Mouse (Mus musculus) inflammation-experienced regulatory T-cells (primary cell): ENCODE measurements around the gene Tmem88. TPM values are rescaled to one million over a fixed set of nuclear protein-coding genes. Genes with fewer than 3 reads are reported as not detected.

ENCODE experiments used
- polyA plus RNA-seq, 2 experiments: library from polyadenylated mRNA; unstranded; fragments of 100-300 nt; shearing (Covaris generic); gene quantifications; one replicate each; pipeline ENCODE4 v1.2.1; 2017

Gene Tmem88
- 1 to 10 TPM in 1 of 2 experiments, under 1 TPM in 1; 0.45 to 1.8 TPM for polyA plus RNA-seq

GRCm38 (mm10) chr11:69398059-69398458, at the start of gene Tmem88:
Tmem88 (minus strand) TSS chr11:69398234.

GRCm38 (mm10) chr11:69413221-69414181, 15.5 kb upstream of the Tmem88 start, which contains the start of gene Kdm6b:
Kdm6b (minus strand) TSS chr11:69413675.

GRCm38 (mm10) chr11:69395235-69395633, 2.8 kb downstream of the Tmem88 start, which contains the start of the genes Naa38 and Cyb5d1:
Naa38 (plus strand) TSS chr11:69395487.
Cyb5d1 (minus strand) TSS chr11:69395631.

GRCm38 (mm10) chr11:69369215-69369989, 28.6 kb downstream of the Tmem88 start, which contains the start of gene Chd3:
Chd3 (minus strand) TSS chr11:69369406.

Other genes starting within 250 kb of the Tmem88 start
- gene Alox12b, start 241.2 kb downstream of the Tmem88 start, polyA plus RNA-seq: under 1 TPM in 1 of 2 experiments, not detected in 1; 0.18 TPM
- 10 to 100 TPM in 1 of 2 experiments, 1 to 10 TPM in 1; 5.9 to 12.5 TPM for gene Alox8, start 200.4 kb downstream of the Tmem88 start, polyA plus RNA-seq
- under 1 TPM; 0.34 to 0.43 TPM for gene Gucy2e, start 161.2 kb downstream of the Tmem88 start, polyA plus RNA-seq
- 10 to 100 TPM; 11.8 to 14.0 TPM for gene Cntrob, start 74.5 kb downstream of the Tmem88 start, polyA plus RNA-seq
- 100 to 1,000 TPM in 1 of 2 experiments, 10 to 100 TPM in 1; 91.3 to 101 TPM for gene Trappc1, start 74.3 kb downstream of the Tmem88 start, polyA plus RNA-seq
- gene Kcnab3, start 72.0 kb downstream of the Tmem88 start, polyA plus RNA-seq: 1 to 10 TPM; 1.3 to 1.5 TPM
- 10 to 100 TPM in 1 of 2 experiments, 1 to 10 TPM in 1; 5.8 to 13.3 TPM for gene Rnf227, start 57.8 kb downstream of the Tmem88 start, polyA plus RNA-seq
- 100 to 1,000 TPM; 116 to 125 TPM for gene Chd3, start 28.8 kb downstream of the Tmem88 start, polyA plus RNA-seq
- gene Naa38, start 2.7 kb downstream of the Tmem88 start, polyA plus RNA-seq: 100 to 1,000 TPM in 1 of 2 experiments, 10 to 100 TPM in 1; 97.4 to 110 TPM
- 10 to 100 TPM; 25.6 to 30.9 TPM for gene Cyb5d1, start 2.6 kb downstream of the Tmem88 start, polyA plus RNA-seq
- gene Kdm6b, start 15.4 kb upstream of the Tmem88 start, polyA plus RNA-seq: 1 to 10 TPM; 5.0 to 5.4 TPM
- 1 to 10 TPM in 1 of 2 experiments, under 1 TPM in 1; 0.31 to 3.4 TPM for gene Dnah2, start 150.9 kb upstream of the Tmem88 start, polyA plus RNA-seq
- under 1 TPM; 0.55 to 0.64 TPM for gene Efnb3, start 162.0 kb upstream of the Tmem88 start, polyA plus RNA-seq
- 10 to 100 TPM; 26.4 to 26.5 TPM for gene Wrap53, start 182.0 kb upstream of the Tmem88 start, polyA plus RNA-seq
- gene Trp53, start 182.1 kb upstream of the Tmem88 start, polyA plus RNA-seq: 100 to 1,000 TPM; 201 to 249 TPM
- under 1 TPM in 1 of 2 experiments, not detected in 1; 0.55 TPM for gene Atp1b2, start 207.7 kb upstream of the Tmem88 start, polyA plus RNA-seq
- under 1 TPM; 0.33 to 0.57 TPM for gene Shbg, start 219.7 kb upstream of the Tmem88 start, polyA plus RNA-seq
- gene Sat2, start 223.8 kb upstream of the Tmem88 start, polyA plus RNA-seq: 1 to 10 TPM in 1 of 2 experiments, not detected in 1; 2.8 TPM
- 10 to 100 TPM; 59.9 to 74.5 TPM for gene Fxr2, start 234.8 kb upstream of the Tmem88 start, polyA plus RNA-seq